Mouse (Mus musculus): ENCODE data around the gene Tomm22. TPM values are rescaled to one million over a fixed set of nuclear protein-coding genes. Genes with fewer than 3 reads are reported as not detected.

Gene Tomm22
- 234 and 237 TPM in 2 replicates for polyA plus RNA-seq (2016; fragmentation: Nextera tagmentation; extraction: Ambion mirVana)

GRCm38 (mm10) chr15:79670249-79670971, at the start of gene Tomm22:
Gene Tomm22 (plus strand): TSS chr15:79670861.
- H3K27ac ChIP-seq (ENCODE audit: poor library complexity, severe bottlenecking): peak within 1 kb of the TSS; percentile 66; the same call in 1 of the 2 replicates
- H3K36me3 ChIP-seq: peaks cover 54% of the 10 kb centered on the region
- H3K9ac ChIP-seq: peak within 1 kb of the TSS; percentile 93
- WGBS: 16% methylated on average over 33 of the region's 33 CpGs
- no peaks in the 10 kb centered on the region for H3K27me3 ChIP-seq (replicated peaks)
- H3K4me2 ChIP-seq: peak within 1 kb of the TSS; percentile 79
- peaks cover 23% of the 10 kb centered on the region for H3K4me1 ChIP-seq (replicated peaks)
- ATAC-seq (ENCODE audit: insufficient number of reproducible peaks, low FRiP score): peak; percentile 95
- no peaks in the 10 kb centered on the region for H3K9me3 ChIP-seq (replicated peaks)
- peak within 1 kb of the TSS; percentile 96 for H3K4me3 ChIP-seq

- WGBS: 62% methylated on average over 2 of the region's 2 CpGs
- Histone ChIP-seq H3K4me3 (no peak overlapping the region), H3K27ac (ENCODE audit: poor library complexity, severe bottlenecking) (no peak overlapping the region), H3K9me3 (replicated peaks) (peaks cover 7% of the 10 kb centered on the region; the same call in 1 of the 2 replicates), H3K36me3 (peaks cover 23% of the 10 kb centered on the region), H3K4me1 (replicated peaks) (no peaks in the 10 kb centered on the region), H3K4me2 (no peak overlapping the region), H3K27me3 (replicated peaks) (no peaks in the 10 kb centered on the region), H3K9ac (no peak overlapping the region)
- ATAC-seq (ENCODE audit: insufficient number of reproducible peaks, low FRiP score): no peak
These were observed 40.2 kb upstream of the Tomm22 start for GRCm38 (mm10) chr15:79630471-79630870.

- 61% methylated on average over 12 of the region's 12 CpGs for WGBS
- ATAC-seq (ENCODE audit: insufficient number of reproducible peaks, low FRiP score): no peak
These were observed 29.4 kb upstream of the Tomm22 start for GRCm38 (mm10) chr15:79641135-79641817.

GRCm38 (mm10) chr15:79645483-79645882, 25.2 kb upstream of the Tomm22 start:
- H3K36me3 ChIP-seq: no peaks in the 10 kb centered on the region
- WGBS: 66% methylated on average over 2 of the region's 2 CpGs
- no peak for ATAC-seq (ENCODE audit: insufficient number of reproducible peaks, low FRiP score)

More at GRCm38 (mm10) chr15:79641135-79641817, 29.4 kb upstream of the Tomm22 start:
- 0 out of 2 replicates have a peak, but pooled peaks cover 5% of the 10 kb centered on the region for H3K4me1 ChIP-seq (replicated peaks)
- no peaks in the 10 kb centered on the region for H3K9me3 ChIP-seq (replicated peaks)
- no peak overlapping the region for H3K4me2 ChIP-seq
- no peak overlapping the region for H3K27ac ChIP-seq (ENCODE audit: poor library complexity, severe bottlenecking)
- H3K4me3 ChIP-seq: no peak overlapping the region
- H3K9ac ChIP-seq: no peak overlapping the region
- peaks cover 10% of the 10 kb centered on the region; the same call in 1 of the 2 replicates for H3K36me3 ChIP-seq
- no peaks in the 10 kb centered on the region for H3K27me3 ChIP-seq (replicated peaks)

GRCm38 (mm10) chr15:79648130-79648529, 22.5 kb upstream of the Tomm22 start:
- H3K36me3 ChIP-seq: no peaks in the 10 kb centered on the region
- WGBS: 77% methylated on average over 12 of the region's 12 CpGs
- H3K9ac ChIP-seq: no peak overlapping the region

More at GRCm38 (mm10) chr15:79645483-79645882, 25.2 kb upstream of the Tomm22 start:
- Histone ChIP-seq H3K4me2 (no peak overlapping the region), H3K9ac (no peak overlapping the region), H3K4me3 (no peak overlapping the region), H3K27me3 (replicated peaks) (no peaks in the 10 kb centered on the region), H3K9me3 (replicated peaks) (no peaks in the 10 kb centered on the region), H3K27ac (ENCODE audit: poor library complexity, severe bottlenecking) (no peak overlapping the region), H3K4me1 (replicated peaks) (0 out of 2 replicates have a peak, but pooled peaks cover 5% of the 10 kb centered on the region)

GRCm38 (mm10) chr15:79650569-79650968, 20.1 kb upstream of the Tomm22 start:
- no peak overlapping the region for H3K27ac ChIP-seq (ENCODE audit: poor library complexity, severe bottlenecking)
- H3K4me2 ChIP-seq: no peak overlapping the region
- H3K36me3 ChIP-seq: no peaks in the 10 kb centered on the region
- peak; percentile 15; the same call in 1 of the 2 replicates for ATAC-seq (ENCODE audit: insufficient number of reproducible peaks, low FRiP score)
- no peaks in the 10 kb centered on the region for H3K27me3 ChIP-seq (replicated peaks)
- no peaks in the 10 kb centered on the region for H3K4me1 ChIP-seq (replicated peaks)
- H3K9me3 ChIP-seq (replicated peaks): 0 out of 2 replicates have a peak, but pooled peaks cover 2% of the 10 kb centered on the region
- H3K9ac ChIP-seq: no peak overlapping the region
- H3K4me3 ChIP-seq: no peak overlapping the region

More at GRCm38 (mm10) chr15:79648130-79648529, 22.5 kb upstream of the Tomm22 start:
- no peak overlapping the region for H3K27ac ChIP-seq (ENCODE audit: poor library complexity, severe bottlenecking)
- ATAC-seq (ENCODE audit: insufficient number of reproducible peaks, low FRiP score): no peak
- 0 out of 2 replicates have a peak, but pooled peaks cover 2% of the 10 kb centered on the region for H3K9me3 ChIP-seq (replicated peaks)
- H3K4me2 ChIP-seq: no peak overlapping the region
- no peaks in the 10 kb centered on the region for H3K27me3 ChIP-seq (replicated peaks)
- no peak overlapping the region for H3K4me3 ChIP-seq
- no peaks in the 10 kb centered on the region for H3K4me1 ChIP-seq (replicated peaks)

- Histone ChIP-seq H3K27ac (ENCODE audit: poor library complexity, severe bottlenecking) (no peak overlapping the region), H3K27me3 (replicated peaks) (no peaks in the 10 kb centered on the region), H3K4me2 (no peak overlapping the region), H3K9ac (no peak overlapping the region), H3K4me1 (replicated peaks) (no peaks in the 10 kb centered on the region), H3K4me3 (no peak overlapping the region), H3K36me3 (no peaks in the 10 kb centered on the region), H3K9me3 (replicated peaks) (0 out of 2 replicates have a peak, but pooled peaks cover 2% of the 10 kb centered on the region)
- no peak for ATAC-seq (ENCODE audit: insufficient number of reproducible peaks, low FRiP score)
- WGBS: 72% methylated on average over 4 of the region's 4 CpGs
These were observed 19.2 kb upstream of the Tomm22 start for GRCm38 (mm10) chr15:79651481-79651880.

GRCm38 (mm10) chr15:79656451-79656850, 14.2 kb upstream of the Tomm22 start:
- Histone ChIP-seq H3K27ac (ENCODE audit: poor library complexity, severe bottlenecking) (no peak overlapping the region), H3K4me1 (replicated peaks) (peaks cover 7% of the 10 kb centered on the region), H3K36me3 (peaks cover 2% of the 10 kb centered on the region; the same call in 1 of the 2 replicates), H3K27me3 (replicated peaks) (no peaks in the 10 kb centered on the region), H3K4me2 (no peak overlapping the region), H3K9ac (no peak overlapping the region), H3K4me3 (no peak overlapping the region), H3K9me3 (replicated peaks) (0 out of 2 replicates have a peak, but pooled peaks cover 1% of the 10 kb centered on the region)
- ATAC-seq (ENCODE audit: insufficient number of reproducible peaks, low FRiP score): no peak
- WGBS: 89% methylated on average over 14 of the region's 14 CpGs

DNA sequence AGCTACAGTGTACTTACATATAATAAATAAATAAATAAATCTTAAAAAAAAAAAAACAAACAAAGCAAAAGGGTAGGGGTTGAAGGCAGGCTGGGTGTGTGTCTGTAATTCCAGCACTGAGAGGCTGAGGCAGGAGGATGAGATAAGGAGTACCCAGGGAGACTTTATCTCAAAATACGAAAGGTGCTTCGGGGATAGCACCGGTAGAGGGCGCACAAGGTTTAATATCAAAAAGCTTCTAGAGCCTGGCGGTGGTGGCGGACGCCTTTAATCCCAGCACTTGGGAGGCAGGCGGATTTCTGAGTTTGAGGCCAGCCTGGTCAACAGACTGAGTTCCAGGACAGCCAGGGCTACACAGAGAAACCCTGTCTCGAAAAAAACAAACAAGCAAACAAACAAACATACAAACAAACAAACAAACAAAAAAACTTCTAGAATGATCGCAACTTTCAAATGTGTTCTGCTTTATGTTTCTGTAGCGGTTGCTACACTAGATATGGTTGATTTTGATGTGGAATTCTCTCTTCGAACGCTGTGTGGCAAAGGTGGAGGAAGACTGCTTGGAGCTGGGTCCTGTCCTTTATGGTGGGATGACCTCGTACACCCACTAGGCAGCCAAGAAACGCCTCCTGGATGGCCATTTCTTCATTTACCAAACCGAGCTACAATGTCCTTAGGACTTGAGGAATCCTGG, 12.7 kb upstream of the Tomm22 start:
- Histone ChIP-seq H3K36me3 (peaks cover 17% of the 10 kb centered on the region), H3K4me3 (peak overlapping the region; percentile 64), H3K27me3 (replicated peaks) (no peaks in the 10 kb centered on the region), H3K4me2 (peak overlapping the region; percentile 97), H3K27ac (ENCODE audit: poor library complexity, severe bottlenecking) (peak overlapping the region; percentile 88), H3K9me3 (replicated peaks) (peaks cover 4% of the 10 kb centered on the region), H3K4me1 (replicated peaks) (peaks cover 7% of the 10 kb centered on the region), H3K9ac (peak overlapping the region; percentile 75)
- ATAC-seq (ENCODE audit: insufficient number of reproducible peaks, low FRiP score): no peak
- WGBS: 4% methylated on average over 16 of the region's 16 CpGs

DNA sequence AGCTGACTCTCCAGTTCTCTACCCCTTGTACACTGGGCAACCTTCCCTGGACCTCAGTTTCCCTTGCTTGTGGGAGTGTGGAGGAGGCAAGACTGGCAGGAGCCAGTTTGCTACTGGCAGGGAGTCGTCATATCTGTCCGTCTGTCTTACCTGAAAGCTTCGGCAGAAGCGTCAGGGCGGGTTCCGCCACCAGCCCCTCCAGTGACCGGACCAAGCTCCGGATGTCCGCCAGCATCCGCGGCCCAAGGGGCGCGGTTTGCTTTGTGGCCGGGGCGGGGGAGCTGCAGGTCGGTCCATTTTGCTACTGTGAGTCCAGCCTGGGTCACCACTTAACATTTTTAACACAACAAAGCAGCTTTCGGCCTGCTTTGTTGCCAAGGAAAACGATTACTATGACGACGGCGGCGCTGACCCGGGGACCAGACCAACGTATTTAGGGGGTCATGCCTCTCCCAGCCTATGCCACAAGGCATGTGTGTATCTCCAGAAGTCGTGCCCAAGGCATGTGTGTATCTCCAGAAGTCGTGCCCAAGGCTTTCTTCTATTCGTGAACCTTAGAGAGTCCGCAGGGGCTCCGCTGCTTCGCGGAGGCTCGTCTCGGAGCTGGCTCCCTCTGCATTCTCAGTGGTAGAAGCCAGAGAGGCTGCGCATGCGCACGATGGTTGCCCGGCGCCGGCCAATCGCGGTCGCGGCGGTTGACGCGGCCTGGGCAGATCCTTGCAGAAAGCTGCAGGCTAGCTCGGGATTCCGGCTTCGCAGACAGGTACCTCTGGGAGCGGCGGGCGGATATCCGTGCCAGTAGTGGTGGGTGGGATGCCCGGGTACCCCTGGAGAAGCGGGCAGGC, 11.9 kb upstream of the Tomm22 start, which contains the start of the genes Fam227a and Cby1:
Fam227a (minus strand) TSS at position 426 of the 845 bp plus-strand sequence.
Cby1 (plus strand) TSS at position 669 of the 845 bp plus-strand sequence.
- WGBS: under 1% methylated on average over 55 of the region's 55 CpGs
- ATAC-seq (ENCODE audit: insufficient number of reproducible peaks, low FRiP score): peak; percentile 91
- H3K4me2 ChIP-seq: peak within 1 kb of the TSS; percentile 97

More for the DNA sequence above, 11.9 kb upstream of the Tomm22 start, which contains the start of the genes Fam227a and Cby1:
- H3K27ac ChIP-seq (ENCODE audit: poor library complexity, severe bottlenecking): peak within 1 kb of the TSS; percentile 88
- H3K9ac ChIP-seq: peak within 1 kb of the TSS; percentile 75
- H3K4me3 ChIP-seq: peak within 1 kb of the TSS; percentile 64
- H3K27me3 ChIP-seq (replicated peaks): no peaks in the 10 kb centered on the region
- peaks cover 4% of the 10 kb centered on the region for H3K9me3 ChIP-seq (replicated peaks)
- H3K4me1 ChIP-seq (replicated peaks): peaks cover 7% of the 10 kb centered on the region
- H3K36me3 ChIP-seq: peaks cover 21% of the 10 kb centered on the region
